Mouse (Mus musculus): ENCODE measurements around the gene Trio. TPM values are rescaled to one million over a fixed set of nuclear protein-coding genes. Genes with fewer than 3 reads are reported as not detected.
A peak's percentile ranks its signal among the peaks of the same experiment; 100 is the strongest.

Trio gene
- polyA plus RNA-seq, 1 experiment from 2014 or later, result 69.8 TPM

- no peak overlapping the region for H3K9ac ChIP-seq
- H3K9me3 ChIP-seq, result no peaks in the 10 kb centered on the region
- no peaks in the 10 kb centered on the region for H3K4me1 ChIP-seq
- 72% methylated on average over 17 of the region's 17 CpGs for WGBS
- H3K27me3 ChIP-seq, result no peaks in the 10 kb centered on the region
- H3K36me3 ChIP-seq, result peaks cover 36% of the 10 kb centered on the region
- no peak overlapping the region for H3K27ac ChIP-seq
- H3K4me2 ChIP-seq (replicated peaks), result no peak overlapping the region
- peak; percentile 48 for ATAC-seq (ENCODE audit: insufficient number of reproducible peaks, insufficient read depth, low FRiP score, low TSS enrichment)
- H3K4me3 ChIP-seq, result no peak overlapping the region
Observed at GRCm38 (mm10) chr15:27884347-27885250, 141.0 kb downstream of the Trio start.

GRCm38 (mm10) chr15:27883881-27884280 lies 141.8 kb downstream of the Trio start:
- no peaks in the 10 kb centered on the region for H3K9me3 ChIP-seq
- ATAC-seq (ENCODE audit: insufficient number of reproducible peaks, insufficient read depth, low FRiP score, low TSS enrichment), result no peak
- 88% methylated on average over 3 of the region's 3 CpGs for WGBS
- H3K36me3 ChIP-seq, result peaks cover 29% of the 10 kb centered on the region
- no peak overlapping the region for H3K4me2 ChIP-seq (replicated peaks)
- no peak overlapping the region for H3K27ac ChIP-seq
- H3K27me3 ChIP-seq, result no peaks in the 10 kb centered on the region
- H3K4me3 ChIP-seq, result no peak overlapping the region
- no peaks in the 10 kb centered on the region for H3K4me1 ChIP-seq
- no peak overlapping the region for H3K9ac ChIP-seq

GRCm38 (mm10) chr15:27882898-27883297 lies 142.8 kb downstream of the Trio start:
- Histone ChIP-seq H3K4me3 (no peak overlapping the region), H3K27ac (no peak overlapping the region), H3K4me2 (replicated peaks) (no peak overlapping the region), H3K4me1 (no peaks in the 10 kb centered on the region), H3K27me3 (no peaks in the 10 kb centered on the region), H3K9ac (no peak overlapping the region), H3K9me3 (no peaks in the 10 kb centered on the region), H3K36me3 (peaks cover 27% of the 10 kb centered on the region)
- 93% methylated on average over 14 of the region's 14 CpGs for WGBS
- no peak for ATAC-seq (ENCODE audit: insufficient number of reproducible peaks, insufficient read depth, low FRiP score, low TSS enrichment)

GRCm38 (mm10) chr15:27877831-27878230 lies 147.8 kb downstream of the Trio start:
- ATAC-seq (ENCODE audit: insufficient number of reproducible peaks, insufficient read depth, low FRiP score, low TSS enrichment), result no peak
- Histone ChIP-seq H3K27ac (no peak overlapping the region), H3K4me1 (no peaks in the 10 kb centered on the region), H3K4me3 (no peak overlapping the region), H3K36me3 (peaks cover 33% of the 10 kb centered on the region), H3K27me3 (no peaks in the 10 kb centered on the region), H3K9me3 (no peaks in the 10 kb centered on the region), H3K9ac (no peak overlapping the region), H3K4me2 (replicated peaks) (no peak overlapping the region)
- WGBS, result 53% methylated on average over 7 of the region's 7 CpGs

GRCm38 (mm10) chr15:27876327-27876726 lies 149.3 kb downstream of the Trio start:
- peaks cover 43% of the 10 kb centered on the region for H3K36me3 ChIP-seq
- no peaks in the 10 kb centered on the region for H3K4me1 ChIP-seq
- 0 out of 2 replicates have a peak overlapping the region, but pooled peaks have one; percentile 46 for H3K27ac ChIP-seq
- no peaks in the 10 kb centered on the region for H3K27me3 ChIP-seq
- H3K4me3 ChIP-seq, result no peak overlapping the region
- WGBS, result 71% methylated on average over 10 of the region's 10 CpGs
- no peak for ATAC-seq (ENCODE audit: insufficient number of reproducible peaks, insufficient read depth, low FRiP score, low TSS enrichment)
- no peaks in the 10 kb centered on the region for H3K9me3 ChIP-seq
- H3K4me2 ChIP-seq (replicated peaks), result no peak overlapping the region
- no peak overlapping the region for H3K9ac ChIP-seq

- H3K9me3 ChIP-seq, result no peaks in the 10 kb centered on the region
- WGBS, result 76% methylated on average over 9 of the region's 9 CpGs
- H3K27ac ChIP-seq, result no peak overlapping the region
- H3K4me1 ChIP-seq, result no peaks in the 10 kb centered on the region
- no peak overlapping the region for H3K4me3 ChIP-seq
- no peak overlapping the region for H3K4me2 ChIP-seq (replicated peaks)
- no peak overlapping the region for H3K9ac ChIP-seq
- no peaks in the 10 kb centered on the region for H3K27me3 ChIP-seq
- ATAC-seq (ENCODE audit: insufficient number of reproducible peaks, insufficient read depth, low FRiP score, low TSS enrichment), result no peak
- H3K36me3 ChIP-seq, result peaks cover 43% of the 10 kb centered on the region
Observed at GRCm38 (mm10) chr15:27875753-27876152, 149.9 kb downstream of the Trio start.

GRCm38 (mm10) chr15:27873747-27874320 lies 151.8 kb downstream of the Trio start:
- Histone ChIP-seq H3K27ac (no peak overlapping the region), H3K36me3 (peaks cover 45% of the 10 kb centered on the region)
- 92% methylated on average over 16 of the region's 16 CpGs for WGBS

GRCm38 (mm10) chr15:27872286-27872685 lies 153.4 kb downstream of the Trio start:
- Histone ChIP-seq H3K36me3 (peaks cover 37% of the 10 kb centered on the region), H3K9me3 (no peaks in the 10 kb centered on the region), H3K4me3 (no peak overlapping the region), H3K4me1 (no peaks in the 10 kb centered on the region), H3K27ac (no peak overlapping the region), H3K9ac (no peak overlapping the region), H3K27me3 (no peaks in the 10 kb centered on the region), H3K4me2 (replicated peaks) (no peak overlapping the region)
- WGBS, result 91% methylated on average over 2 of the region's 2 CpGs
- ATAC-seq (ENCODE audit: insufficient number of reproducible peaks, insufficient read depth, low FRiP score, low TSS enrichment), result no peak

More at GRCm38 (mm10) chr15:27873747-27874320, 151.8 kb downstream of the Trio start:
- H3K9me3 ChIP-seq, result no peaks in the 10 kb centered on the region
- no peaks in the 10 kb centered on the region for H3K4me1 ChIP-seq
- H3K4me2 ChIP-seq (replicated peaks), result no peak overlapping the region
- no peak overlapping the region for H3K9ac ChIP-seq
- no peaks in the 10 kb centered on the region for H3K27me3 ChIP-seq
- no peak overlapping the region for H3K4me3 ChIP-seq
- ATAC-seq (ENCODE audit: insufficient number of reproducible peaks, insufficient read depth, low FRiP score, low TSS enrichment), result no peak

- Histone ChIP-seq H3K4me1 (no peaks in the 10 kb centered on the region), H3K36me3 (peaks cover 40% of the 10 kb centered on the region)
- 90% methylated on average over 10 of the region's 10 CpGs for WGBS
Observed at GRCm38 (mm10) chr15:27871708-27872107, 153.9 kb downstream of the Trio start.

GRCm38 (mm10) chr15:27871260-27871659 lies 154.4 kb downstream of the Trio start:
- peaks cover 39% of the 10 kb centered on the region for H3K36me3 ChIP-seq
- no peak overlapping the region for H3K4me3 ChIP-seq
- H3K4me1 ChIP-seq, result no peaks in the 10 kb centered on the region
- H3K4me2 ChIP-seq (replicated peaks), result no peak overlapping the region
- no peak overlapping the region for H3K9ac ChIP-seq
- no peaks in the 10 kb centered on the region for H3K9me3 ChIP-seq
- no peak for ATAC-seq (ENCODE audit: insufficient number of reproducible peaks, insufficient read depth, low FRiP score, low TSS enrichment)
- whole genome bisulfite sequencing, result 87% methylated on average over 13 of the region's 13 CpGs
- no peak overlapping the region for H3K27ac ChIP-seq
- H3K27me3 ChIP-seq, result no peaks in the 10 kb centered on the region

More at GRCm38 (mm10) chr15:27871708-27872107, 153.9 kb downstream of the Trio start:
- Histone ChIP-seq H3K4me3 (no peak overlapping the region), H3K27ac (no peak overlapping the region), H3K27me3 (no peaks in the 10 kb centered on the region), H3K9me3 (no peaks in the 10 kb centered on the region), H3K9ac (no peak overlapping the region), H3K4me2 (replicated peaks) (no peak overlapping the region)
- ATAC-seq (ENCODE audit: insufficient number of reproducible peaks, insufficient read depth, low FRiP score, low TSS enrichment), result no peak

- Histone ChIP-seq H3K4me2 (replicated peaks) (no peak overlapping the region), H3K36me3 (peaks cover 46% of the 10 kb centered on the region), H3K27me3 (no peaks in the 10 kb centered on the region), H3K4me1 (no peaks in the 10 kb centered on the region), H3K27ac (no peak overlapping the region), H3K9me3 (no peaks in the 10 kb centered on the region), H3K4me3 (no peak overlapping the region), H3K9ac (no peak overlapping the region)
- ATAC-seq (ENCODE audit: insufficient number of reproducible peaks, insufficient read depth, low FRiP score, low TSS enrichment), result peak; percentile 28; the same call in 1 of the 2 replicates
- 93% methylated on average over 4 of the region's 4 CpGs for WGBS
Observed at GRCm38 (mm10) chr15:27869001-27869400, 156.6 kb downstream of the Trio start.

GRCm38 (mm10) chr15:27867831-27868230 lies 157.8 kb downstream of the Trio start:
- no peak for ATAC-seq (ENCODE audit: insufficient number of reproducible peaks, insufficient read depth, low FRiP score, low TSS enrichment)
- no peak overlapping the region for H3K9ac ChIP-seq
- WGBS, result 92% methylated on average over 7 of the region's 7 CpGs
- H3K4me1 ChIP-seq, result no peaks in the 10 kb centered on the region
- H3K4me2 ChIP-seq (replicated peaks), result no peak overlapping the region
- H3K27me3 ChIP-seq, result no peaks in the 10 kb centered on the region
- H3K27ac ChIP-seq, result no peak overlapping the region
- no peaks in the 10 kb centered on the region for H3K9me3 ChIP-seq
- no peak overlapping the region for H3K4me3 ChIP-seq
- peaks cover 42% of the 10 kb centered on the region for H3K36me3 ChIP-seq
